Mouse (Mus musculus) kidney, adult 2 months (tissue): Measurements from ENCODE around the gene Ube2i.

Experiments used
- CTCF ChIP-seq: fragments of 200-500 bp; conservative IDR thresholded peaks from 2 replicates; pipeline ENCODE4 v1.5.1; 2011; ENCODE audit warnings: low read depth, mild to moderate bottlenecking, control low read depth, low read length, moderate library complexity, mixed read lengths; ENCODE audit not compliant: insufficient read depth, insufficient read length
- POLR2A ChIP-seq: fragments of 200-500 bp; IDR thresholded peaks from one replicate; pipeline ENCODE4 v1.6.1; 2011; ENCODE audit warnings: low read depth, low read length, control low read depth

DNA sequence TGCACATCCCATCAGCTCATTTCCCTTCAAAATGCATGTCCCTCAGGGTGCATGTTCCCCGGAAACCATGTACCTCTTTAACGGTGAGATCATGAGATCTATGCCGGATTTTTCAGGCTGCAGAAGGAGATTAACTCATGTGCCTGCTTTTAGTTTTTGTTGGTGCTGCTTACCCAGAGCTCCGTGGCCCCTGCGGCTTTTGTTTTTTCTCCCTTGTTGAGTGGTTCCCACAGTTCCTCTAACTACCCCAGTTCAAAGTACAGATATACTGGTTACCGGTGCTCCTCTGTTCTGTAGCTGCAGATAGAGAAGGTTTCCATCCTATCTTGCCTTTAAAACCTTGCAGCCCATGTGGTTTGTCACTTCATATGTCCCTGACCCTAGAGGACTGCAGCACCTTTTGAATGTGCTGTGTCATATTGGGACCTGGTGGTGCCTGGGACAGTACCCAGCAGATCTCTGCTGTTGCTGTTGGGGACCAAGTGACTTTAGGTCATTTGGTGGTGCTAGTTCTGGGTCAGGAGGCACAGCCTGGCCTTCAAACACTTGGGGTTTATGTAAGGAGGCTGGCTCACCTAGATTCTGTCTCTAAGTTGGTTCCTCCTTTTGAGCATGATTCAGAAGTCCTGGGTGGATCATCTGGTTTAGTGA lies 51.3 kb downstream of the Ube2i start:
- TF ChIP-seq POLR2A (no peak), CTCF (no peak)
